Mouse (Mus musculus) stomach, embryonic 16.5 days (tissue): ENCODE measurements around the gene Gm9817. TPM values are rescaled to one million over a fixed set of nuclear protein-coding genes. Genes with fewer than 3 reads are reported as not detected.

Experiments
- ATAC-seq: fragments of 200-750 bp; cut with Nextera tagmentation; 2 replicates; pipeline ENCODE4 v1.8.0; 2017; ENCODE audit warnings: moderate number of reproducible peaks, moderate TSS enrichment; ENCODE audit not compliant: insufficient read depth, low FRiP score
- H3K27ac ChIP-seq: fragments of 300-500 bp; sonication (generic); 2 replicates; pipeline ENCODE4 v1.5.1; 2014; ENCODE audit warnings: low read length
- H3K27me3 ChIP-seq: fragments of 300-500 bp; sonication (generic); 2 replicates; pipeline ENCODE4 v1.6.1; 2014; ENCODE audit warnings: low read length, control low read depth, mixed read lengths; ENCODE audit not compliant: control insufficient read depth, insufficient read depth
- H3K36me3 ChIP-seq: fragments of 300-500 bp; sonication (generic); 2 replicates; pipeline ENCODE4 v1.6.1; 2014; ENCODE audit warnings: low read length; ENCODE audit not compliant: control insufficient read depth, insufficient read depth
- H3K4me1 ChIP-seq: fragments of 300-500 bp; sonication (generic); 2 replicates; pipeline ENCODE4 v1.6.1; 2014; ENCODE audit warnings: low read length, control low read depth, mixed read lengths; ENCODE audit not compliant: control insufficient read depth, insufficient read depth
- H3K4me2 ChIP-seq: fragments of 300-500 bp; sonication (generic); 2 replicates; pipeline ENCODE4 v1.6.1; 2014; ENCODE audit warnings: low read depth, low read length, mixed read lengths
- H3K4me3 ChIP-seq: fragments of 300-500 bp; sonication (generic); replicated peaks from 2 replicates; pipeline ENCODE4 v1.5.1; 2014; ENCODE audit warnings: mild to moderate bottlenecking, low read length
- H3K9ac ChIP-seq: fragments of 300-500 bp; sonication (generic); 2 replicates; pipeline ENCODE4 v1.6.1; 2014; ENCODE audit warnings: low read length
- H3K9me3 ChIP-seq: fragments of 300-500 bp; sonication (generic); replicated peaks from 2 replicates; pipeline ENCODE4 v1.6.1; 2016; ENCODE audit warnings: low read length, control low read depth; ENCODE audit not compliant: control insufficient read depth
- WGBS: fragments of 180-500 bp; shearing (Covaris S2); extraction: QIAGEN DNeasy Blood & Tissue Kit; methylation state at CpG from one replicate; pipeline ENCODE4 v1.1.7; 2014; 5-methylcytosine and 5-hydroxymethylcytosine counted together
- polyA plus RNA-seq: library from polyadenylated mRNA; unstranded; fragments of >200 nt; fragmentation: Nextera tagmentation; extraction: Ambion mirVana; gene quantifications from 2 replicates; pipeline ENCODE4 v1.2.1, GENCODE M21; 2015

Gm9817 gene
- polyA plus RNA-seq, 1 experiment from 2014 or later = 0.12 TPM

GRCm38 (mm10) chr13:45040195-45040594 is 38.3 kb upstream of the Gm9817 start:
- H3K9me3 ChIP-seq = no peaks in the 10 kb centered on the region
- H3K36me3 ChIP-seq = no peaks in the 10 kb centered on the region
- no peak overlapping the region for H3K9ac ChIP-seq
- no peak for ATAC-seq
- no peak overlapping the region for H3K27ac ChIP-seq
- 68% methylated on average over 4 of the region's 4 CpGs for WGBS
- H3K27me3 ChIP-seq = no peaks in the 10 kb centered on the region
- H3K4me3 ChIP-seq = no peak overlapping the region
- no peaks in the 10 kb centered on the region for H3K4me1 ChIP-seq
- no peak overlapping the region for H3K4me2 ChIP-seq

DNA sequence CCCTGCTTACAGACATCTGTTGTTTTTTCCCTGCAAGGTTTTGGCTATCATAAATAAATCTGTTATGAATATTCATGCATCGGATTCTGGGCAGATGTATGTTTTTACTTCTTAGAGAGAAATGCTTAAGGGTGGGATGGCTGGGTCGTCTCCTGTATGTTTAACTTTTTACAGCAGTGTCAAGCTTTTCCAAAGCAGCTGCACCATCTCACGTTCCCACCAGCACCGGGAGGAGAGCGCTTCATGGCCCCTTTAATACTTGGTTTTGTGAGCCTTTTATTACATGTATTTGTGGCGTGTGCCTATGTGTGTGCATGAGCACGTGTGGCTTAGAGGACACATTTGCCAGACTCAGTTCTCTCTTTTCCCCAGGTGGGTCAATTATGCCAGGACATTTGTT is 37.8 kb upstream of the Gm9817 start:
- Histone ChIP-seq H3K27me3 (no peaks in the 10 kb centered on the region), H3K9ac (no peak overlapping the region), H3K36me3 (no peaks in the 10 kb centered on the region), H3K4me2 (no peak overlapping the region), H3K27ac (no peak overlapping the region), H3K9me3 (no peaks in the 10 kb centered on the region), H3K4me1 (no peaks in the 10 kb centered on the region), H3K4me3 (no peak overlapping the region)
- 54% methylated on average over 7 of the region's 7 CpGs for WGBS
- ATAC-seq = no peak

- H3K27ac ChIP-seq = no peak overlapping the region
Measured at GRCm38 (mm10) chr13:45043466-45043865, 35.0 kb upstream of the Gm9817 start.

GRCm38 (mm10) chr13:45049261-45050020 is 29.1 kb upstream of the Gm9817 start:
- ATAC-seq = no peak
- H3K9me3 ChIP-seq = no peaks in the 10 kb centered on the region
- no peak overlapping the region for H3K27ac ChIP-seq
- no peak overlapping the region for H3K4me2 ChIP-seq
- H3K9ac ChIP-seq = no peak overlapping the region
- no peaks in the 10 kb centered on the region for H3K27me3 ChIP-seq
- H3K36me3 ChIP-seq = no peaks in the 10 kb centered on the region
- H3K4me3 ChIP-seq = no peak overlapping the region
- 56% methylated on average over 7 of the region's 7 CpGs for WGBS
- no peaks in the 10 kb centered on the region for H3K4me1 ChIP-seq

More at GRCm38 (mm10) chr13:45043466-45043865, 35.0 kb upstream of the Gm9817 start:
- Histone ChIP-seq H3K36me3 (no peaks in the 10 kb centered on the region), H3K9me3 (no peaks in the 10 kb centered on the region), H3K4me1 (no peaks in the 10 kb centered on the region), H3K4me2 (no peak overlapping the region), H3K4me3 (no peak overlapping the region), H3K27me3 (no peaks in the 10 kb centered on the region), H3K9ac (no peak overlapping the region)
- 74% methylated on average over 3 of the region's 3 CpGs for WGBS
- no peak for ATAC-seq

DNA sequence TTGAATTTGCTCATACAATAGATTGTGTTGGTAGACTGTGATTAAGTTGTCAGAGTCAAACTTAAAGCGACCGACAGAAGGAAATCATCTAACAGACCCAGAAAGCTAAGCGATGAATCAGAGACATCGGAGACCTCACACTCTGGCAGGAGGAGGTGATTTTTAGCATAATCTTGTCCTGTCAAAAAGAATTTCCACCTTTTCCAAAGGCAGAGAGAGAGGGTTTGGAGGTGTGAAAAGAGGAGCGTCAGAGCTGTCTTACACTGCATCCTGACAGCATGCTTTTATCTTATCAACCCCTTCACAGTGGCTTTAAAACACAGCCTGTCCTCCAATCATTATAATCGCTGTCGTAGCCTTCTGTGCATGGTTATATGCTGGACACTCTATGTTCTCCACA is 25.7 kb upstream of the Gm9817 start:
- H3K9ac ChIP-seq = no peak overlapping the region
- ATAC-seq = no peak
- no peaks in the 10 kb centered on the region for H3K27me3 ChIP-seq
- H3K9me3 ChIP-seq = no peaks in the 10 kb centered on the region
- H3K4me2 ChIP-seq = no peak overlapping the region
- no peaks in the 10 kb centered on the region for H3K36me3 ChIP-seq
- no peak overlapping the region for H3K27ac ChIP-seq
- H3K4me3 ChIP-seq = no peak overlapping the region
- 54% methylated on average over 7 of the region's 7 CpGs for WGBS
- 0 out of 2 replicates have a peak, but pooled peaks cover 3% of the 10 kb centered on the region for H3K4me1 ChIP-seq

GRCm38 (mm10) chr13:45053843-45054242 is 24.6 kb upstream of the Gm9817 start:
- ATAC-seq = no peak
- H3K4me3 ChIP-seq = no peak overlapping the region
- no peak overlapping the region for H3K27ac ChIP-seq
- H3K4me1 ChIP-seq = 0 out of 2 replicates have a peak, but pooled peaks cover 3% of the 10 kb centered on the region
- H3K36me3 ChIP-seq = no peaks in the 10 kb centered on the region
- no peaks in the 10 kb centered on the region for H3K9me3 ChIP-seq
- no peaks in the 10 kb centered on the region for H3K27me3 ChIP-seq
- H3K4me2 ChIP-seq = no peak overlapping the region
- H3K9ac ChIP-seq = no peak overlapping the region
- 87% methylated on average over 3 of the region's 3 CpGs for WGBS

- no peak overlapping the region for H3K9ac ChIP-seq
- H3K4me2 ChIP-seq = no peak overlapping the region
- H3K4me1 ChIP-seq = 0 out of 2 replicates have a peak, but pooled peaks cover 3% of the 10 kb centered on the region
- WGBS = 91% methylated on average over 17 of the region's 17 CpGs
- H3K9me3 ChIP-seq = no peaks in the 10 kb centered on the region
- no peak for ATAC-seq
- H3K27ac ChIP-seq = no peak overlapping the region
- H3K4me3 ChIP-seq = no peak overlapping the region
- H3K36me3 ChIP-seq = no peaks in the 10 kb centered on the region
- H3K27me3 ChIP-seq = no peaks in the 10 kb centered on the region
Measured at GRCm38 (mm10) chr13:45059206-45059605, 19.3 kb upstream of the Gm9817 start.

DNA sequence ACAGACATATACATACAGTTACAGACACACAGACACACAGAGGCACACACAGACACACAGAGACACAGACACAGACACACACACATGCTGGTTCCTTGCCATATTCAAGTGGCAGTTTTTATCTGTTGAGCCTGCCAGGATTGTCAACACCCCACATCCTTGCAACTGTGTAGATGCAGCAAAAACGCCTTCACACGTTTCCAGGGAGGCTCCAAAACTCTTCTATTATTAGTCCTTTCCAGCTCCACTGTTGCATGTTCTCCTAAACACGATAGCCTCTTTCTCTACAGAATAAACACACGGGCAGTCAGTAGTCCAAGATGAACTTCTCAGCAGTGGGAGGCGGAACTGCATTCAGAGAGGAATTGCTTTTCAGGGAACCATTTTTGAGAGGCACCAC is 15.3 kb upstream of the Gm9817 start:
- no peaks in the 10 kb centered on the region for H3K36me3 ChIP-seq
- H3K27ac ChIP-seq = no peak overlapping the region
- H3K9me3 ChIP-seq = no peaks in the 10 kb centered on the region
- WGBS = 57% methylated on average over 5 of the region's 5 CpGs
- H3K4me3 ChIP-seq = no peak overlapping the region
- H3K27me3 ChIP-seq = no peaks in the 10 kb centered on the region
- no peak overlapping the region for H3K9ac ChIP-seq
- no peaks in the 10 kb centered on the region for H3K4me1 ChIP-seq
- ATAC-seq = no peak
- no peak overlapping the region for H3K4me2 ChIP-seq

DNA sequence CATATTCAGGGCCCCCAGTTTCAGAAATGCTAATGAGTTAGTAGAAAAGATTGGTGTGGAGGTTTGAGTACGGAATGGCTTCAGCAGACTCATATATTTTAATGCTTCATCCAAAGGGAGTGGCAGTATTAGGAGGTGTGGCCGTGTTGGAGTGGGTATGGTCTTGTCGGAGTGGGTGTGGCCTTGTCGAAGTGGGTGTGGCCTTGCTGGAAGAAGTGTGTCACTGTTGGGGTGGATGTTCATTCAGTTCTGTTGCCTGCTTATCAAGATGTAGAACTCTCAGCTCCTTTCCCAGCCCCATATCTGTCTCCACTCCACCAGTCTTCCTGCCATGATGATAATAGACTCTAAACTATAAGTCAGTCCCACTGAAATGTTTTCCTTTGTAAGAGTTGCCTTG is 13.5 kb upstream of the Gm9817 start:
- WGBS = 89% methylated on average over 4 of the region's 4 CpGs
- Histone ChIP-seq H3K9ac (no peak overlapping the region), H3K36me3 (no peaks in the 10 kb centered on the region), H3K4me2 (no peak overlapping the region), H3K4me1 (no peaks in the 10 kb centered on the region), H3K27ac (no peak overlapping the region), H3K9me3 (no peaks in the 10 kb centered on the region), H3K4me3 (no peak overlapping the region), H3K27me3 (no peaks in the 10 kb centered on the region)
- ATAC-seq = no peak
